Mouse (Mus musculus) forebrain, postnatal 0 days (tissue): ENCODE results near the gene Aamp. TPM values are rescaled to one million over a fixed set of nuclear protein-coding genes. Genes with fewer than 3 reads are reported as not detected.
"Not testable (repeated sequence)": the region's sequence is repeated elsewhere in the genome, so short reads cannot be mapped to it uniquely, and the experiment has no call there.

Source experiments
- ATAC-seq: fragments of 200-750 bp; cut with Nextera tagmentation; 2 replicates; pipeline ENCODE4 v1.8.0; 2017; ENCODE audit warnings: mild to moderate bottlenecking, moderate library complexity
- DNase-seq: peaks from one replicate; pipeline ENCODE4 v3.0.0-alpha.2; 2015
- H3K27ac ChIP-seq: fragments of 300-500 bp; sonication (generic); 2 replicates; pipeline ENCODE4 v1.5.1; 2014; ENCODE audit warnings: low read depth, mild to moderate bottlenecking, antibody characterized with exemption, low read length, moderate library complexity, mixed read lengths
- H3K27me3 ChIP-seq: fragments of 300-500 bp; sonication (generic); 2 replicates; pipeline ENCODE4 v1.6.1; 2014; ENCODE audit warnings: mild to moderate bottlenecking, low read length, mixed read lengths; ENCODE audit not compliant: insufficient read depth
- H3K36me3 ChIP-seq: fragments of 300-500 bp; sonication (generic); 2 replicates; pipeline ENCODE4 v1.6.1; 2014; ENCODE audit warnings: mild to moderate bottlenecking, moderate library complexity; ENCODE audit not compliant: insufficient read depth
- H3K4me1 ChIP-seq: fragments of 300-500 bp; sonication (generic); 2 replicates; pipeline ENCODE4 v1.6.1; 2014; ENCODE audit warnings: antibody characterized with exemption; ENCODE audit not compliant: insufficient read depth
- H3K4me2 ChIP-seq: fragments of 300-500 bp; sonication (generic); 2 replicates; pipeline ENCODE4 v1.6.1; 2014; ENCODE audit warnings: low read depth, mild to moderate bottlenecking, moderate library complexity
- H3K4me3 ChIP-seq: fragments of 300-500 bp; sonication (generic); 2 replicates; pipeline ENCODE4 v1.5.1; 2014; ENCODE audit warnings: low read depth, low read length, mixed read lengths
- H3K9ac ChIP-seq: fragments of 300-500 bp; sonication (generic); 2 replicates; pipeline ENCODE4 v1.6.1; 2014; ENCODE audit warnings: mild to moderate bottlenecking
- H3K9me3 ChIP-seq: fragments of 300-500 bp; sonication (generic); 2 replicates; pipeline ENCODE4 v1.6.1; 2016; ENCODE audit warnings: low read length
- CTCF ChIP-seq: sonication (generic); IDR thresholded peaks from 2 replicates; pipeline ENCODE4 v1.5.1; 2016; ENCODE audit warnings: antibody characterized with exemption, control low read depth, low read depth
- WGBS: fragments of 180-500 bp; shearing (Covaris S2); extraction: QIAGEN DNeasy Blood & Tissue Kit; methylation state at CpG from one replicate; pipeline ENCODE4 v1.1.7; 2014; 5-methylcytosine and 5-hydroxymethylcytosine counted together
- polyA plus RNA-seq: library from polyadenylated mRNA; unstranded; fragments of >200 nt; fragmentation: Nextera tagmentation; extraction: Ambion mirVana; gene quantifications from 2 replicates; pipeline ENCODE4 v1.2.1, GENCODE M21; 2015
- total RNA-seq: library from RNA; depleted of rRNA; stranded (reverse); fragments of >200 nt; gene quantifications from 2 replicates; pipeline ENCODE4 v1.2.3, GENCODE M21; 2014; rRNA removed

The Aamp gene
- 160 and 179 TPM in 2 replicates for total RNA-seq
- 211 and 215 TPM in 2 replicates for polyA plus RNA-seq

DNA sequence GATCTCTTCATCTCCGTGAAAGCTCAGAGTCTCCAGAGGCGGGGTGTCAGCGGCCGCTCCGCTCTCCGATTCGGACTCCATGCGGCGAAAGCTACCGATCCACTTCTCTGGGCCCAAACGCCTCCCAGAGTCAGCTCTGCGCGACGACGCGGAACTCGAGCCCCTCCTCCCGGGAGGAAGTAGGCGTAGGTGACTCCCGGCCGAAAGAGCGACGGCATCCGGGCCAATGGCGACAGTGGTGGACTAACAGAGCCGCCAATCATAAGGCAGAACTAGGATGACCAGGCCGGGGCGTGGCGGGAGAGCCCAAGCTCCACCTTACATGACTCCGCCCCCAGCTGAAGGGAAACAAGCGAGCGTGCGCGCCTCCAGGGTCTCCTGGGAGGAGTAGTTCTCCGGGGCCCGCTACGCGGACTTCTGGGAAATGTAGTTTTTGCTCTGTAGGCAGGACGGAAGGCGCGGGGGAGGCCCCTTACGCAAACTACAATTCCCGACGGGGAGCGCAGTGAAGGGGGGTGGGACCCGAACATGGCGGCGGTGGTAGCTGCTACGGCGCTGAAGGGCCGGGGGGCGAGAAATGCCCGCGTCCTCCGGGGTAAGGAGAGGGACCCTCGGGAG is at the start of gene Aamp, which contains the start of gene Pnkd:
Gene Aamp (minus strand): TSS at position 196 of the 618 bp plus-strand sequence.
Gene Pnkd (plus strand): TSS at position 388 of the 618 bp plus-strand sequence.
- H3K4me2 ChIP-seq, result peak within 1 kb of the TSS; percentile 83
- peak within 1 kb of the TSS; percentile 75 for H3K4me3 ChIP-seq
- no peak; the same call in 1 of the 2 replicates for TF ChIP-seq CTCF
- WGBS, result 1% methylated on average over 56 of the region's 56 CpGs
- no peaks in the 10 kb centered on the region for H3K9me3 ChIP-seq
- no peaks in the 10 kb centered on the region for H3K27me3 ChIP-seq
- ATAC-seq, result peak; percentile 96
- peak within 1 kb of the TSS; percentile 81 for H3K9ac ChIP-seq
- 0 out of 2 replicates have a peak, but pooled peaks cover 4% of the 10 kb centered on the region for H3K4me1 ChIP-seq
- peak; percentile 100 for DNase-seq
- H3K36me3 ChIP-seq, result peaks cover 43% of the 10 kb centered on the region
- peak within 1 kb of the TSS; percentile 68 for H3K27ac ChIP-seq

DNA sequence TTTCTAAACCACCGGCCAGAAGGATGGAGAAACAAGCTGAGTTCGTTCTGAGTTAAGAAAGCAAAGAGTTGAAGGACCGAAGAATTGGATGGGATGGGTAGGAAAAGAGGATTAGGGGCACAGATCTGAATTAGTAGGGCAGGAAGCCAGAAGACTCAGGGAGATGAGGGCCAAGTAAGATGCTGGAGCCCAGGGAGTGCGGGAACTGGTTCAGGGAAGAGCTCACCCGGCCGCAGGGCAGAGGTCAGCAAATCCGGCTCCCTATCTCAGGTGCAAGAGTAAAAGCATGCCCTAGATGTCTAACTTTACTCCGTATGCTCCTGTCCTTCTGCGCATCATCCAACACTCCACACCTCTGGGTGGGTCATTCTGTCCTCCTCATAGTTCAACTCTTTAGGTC is 48.4 kb upstream of the Aamp start:
- H3K4me3 ChIP-seq, result peak overlapping the region; percentile 49

DNA sequence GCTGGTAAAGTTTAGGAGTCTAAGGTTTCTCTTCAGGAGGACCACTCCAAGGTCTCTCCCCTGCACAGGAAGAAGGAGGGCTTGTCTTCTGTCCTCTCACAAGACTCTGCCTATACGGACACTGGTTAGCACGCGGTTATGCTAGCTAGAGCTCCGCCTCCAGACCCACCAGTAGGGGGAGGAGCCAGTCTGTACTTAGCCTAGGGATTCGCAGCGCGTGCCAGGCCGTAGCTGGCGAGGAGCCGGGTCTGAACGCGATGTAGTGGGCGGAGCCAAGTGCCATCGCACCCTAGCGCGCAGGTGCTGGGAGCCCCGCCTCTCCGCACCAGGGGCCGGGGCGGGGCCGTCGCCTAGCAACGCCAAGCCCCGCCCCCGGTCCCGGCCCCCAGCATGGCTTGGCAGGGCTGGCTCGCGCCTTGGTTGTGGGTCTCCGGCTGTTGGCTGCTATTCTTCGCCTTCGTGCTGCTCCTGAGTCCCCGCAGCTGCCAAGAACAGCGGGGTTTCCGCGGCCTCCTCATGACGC is 47.8 kb upstream of the Aamp start:
- Histone ChIP-seq H3K9me3 (no peaks in the 10 kb centered on the region), H3K4me3 (peak overlapping the region; percentile 49), H3K36me3 (no peaks in the 10 kb centered on the region), H3K27me3 (no peaks in the 10 kb centered on the region), H3K27ac (peak overlapping the region; percentile 79), H3K9ac (peak overlapping the region; percentile 62), H3K4me2 (peak overlapping the region; percentile 85), H3K4me1 (peaks cover 14% of the 10 kb centered on the region; the same call in 1 of the 2 replicates)
- DNase-seq (peak; percentile 99), ATAC-seq (peak; percentile 93)
- TF ChIP-seq CTCF, result peak; percentile 69
- WGBS, result 2% methylated on average over 33 of the region's 36 CpGs

More for the DNA sequence above, 48.4 kb upstream of the Aamp start:
- no peaks in the 10 kb centered on the region for H3K9me3 ChIP-seq
- TF ChIP-seq CTCF, result no peak
- H3K27ac ChIP-seq, result peak overlapping the region; percentile 79
- H3K27me3 ChIP-seq, result no peaks in the 10 kb centered on the region
- peak overlapping the region; percentile 62 for H3K9ac ChIP-seq
- no peaks in the 10 kb centered on the region for H3K36me3 ChIP-seq
- ATAC-seq, result no peak
- H3K4me2 ChIP-seq, result peak overlapping the region; percentile 85
- H3K4me1 ChIP-seq, result peaks cover 14% of the 10 kb centered on the region; the same call in 1 of the 2 replicates
- DNase-seq, result no peak
- 5% methylated on average over 9 of the region's 9 CpGs for WGBS

DNA sequence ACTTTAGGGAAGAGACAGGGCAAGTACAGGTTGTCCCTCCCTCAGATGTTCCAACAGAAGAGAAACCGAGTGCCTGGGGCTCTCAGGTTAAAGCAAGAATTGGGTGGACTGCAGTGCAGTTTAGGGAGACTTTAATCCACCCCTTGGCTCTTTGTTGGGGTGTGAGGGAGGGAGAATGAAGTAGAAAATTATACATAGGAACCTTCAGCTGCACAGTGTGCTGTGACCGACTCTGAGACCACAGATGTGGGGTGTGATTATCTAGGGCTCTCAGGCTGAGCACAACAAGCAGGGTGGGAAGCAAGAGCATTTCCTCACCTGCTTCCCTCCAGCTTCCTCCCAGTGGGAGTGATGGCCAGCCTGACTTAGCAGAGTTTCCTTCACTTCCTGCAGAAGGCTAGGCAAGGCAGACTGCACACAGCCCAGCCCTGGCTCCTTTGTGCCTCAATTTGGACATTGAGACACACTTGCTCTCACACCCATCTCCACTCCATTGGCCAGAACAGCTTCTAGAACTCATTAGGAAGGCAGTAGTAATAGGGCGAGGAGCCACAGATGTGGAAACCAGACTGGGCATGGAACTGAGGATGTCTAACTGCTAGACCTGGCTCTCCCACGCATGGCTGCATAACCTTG is 46.6 kb upstream of the Aamp start:
- Histone ChIP-seq H3K9me3 (no peaks in the 10 kb centered on the region), H3K4me3 (no peak overlapping the region), H3K4me2 (no peak overlapping the region), H3K4me1 (peaks cover 14% of the 10 kb centered on the region; the same call in 1 of the 2 replicates), H3K27ac (peak overlapping the region; percentile 79; the same call in 1 of the 2 replicates), H3K9ac (no peak overlapping the region), H3K36me3 (no peaks in the 10 kb centered on the region), H3K27me3 (no peaks in the 10 kb centered on the region)
- TF ChIP-seq CTCF, result no peak
- DNase-seq (no peak), ATAC-seq (no peak)
- WGBS, result 80% methylated on average over 4 of the region's 4 CpGs

DNA sequence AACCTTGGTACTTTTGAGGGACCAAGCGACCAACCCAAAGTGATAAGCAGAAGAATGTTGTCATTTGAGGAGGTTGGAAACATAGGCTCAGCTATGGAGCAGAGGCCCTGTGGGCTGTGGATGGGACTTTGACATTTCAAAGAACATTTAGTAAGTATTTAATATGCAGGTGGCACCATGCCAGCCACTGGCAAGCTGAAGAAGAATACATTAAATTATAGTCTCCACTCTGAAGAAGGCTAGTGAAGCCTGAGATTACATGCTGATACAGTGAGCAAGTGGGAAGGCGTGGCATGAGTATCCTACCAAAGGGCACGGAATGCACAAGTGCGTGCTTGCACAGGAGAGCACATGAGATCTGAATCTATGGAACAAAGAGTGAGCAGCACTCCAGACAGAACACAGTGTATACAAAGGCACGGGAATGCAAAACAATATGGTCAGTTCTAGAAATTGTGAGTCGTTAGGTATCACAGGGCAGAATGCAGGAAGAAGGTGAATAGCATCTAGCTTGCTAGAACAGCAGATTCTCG is 45.4 kb upstream of the Aamp start:
- no peaks in the 10 kb centered on the region for H3K9me3 ChIP-seq
- no peak overlapping the region for H3K9ac ChIP-seq
- H3K4me1 ChIP-seq, result peaks cover 14% of the 10 kb centered on the region; the same call in 1 of the 2 replicates
- no peaks in the 10 kb centered on the region for H3K36me3 ChIP-seq
- H3K27me3 ChIP-seq, result no peaks in the 10 kb centered on the region
- WGBS, result 63% methylated on average over 7 of the region's 7 CpGs
- no peak overlapping the region for H3K4me2 ChIP-seq
- DNase-seq, result peak; percentile 34
- H3K4me3 ChIP-seq, result no peak overlapping the region
- no peak for ATAC-seq
- H3K27ac ChIP-seq, result 0 out of 2 replicates have a peak overlapping the region, but pooled peaks have one; percentile 36
- TF ChIP-seq CTCF, result no peak

DNA sequence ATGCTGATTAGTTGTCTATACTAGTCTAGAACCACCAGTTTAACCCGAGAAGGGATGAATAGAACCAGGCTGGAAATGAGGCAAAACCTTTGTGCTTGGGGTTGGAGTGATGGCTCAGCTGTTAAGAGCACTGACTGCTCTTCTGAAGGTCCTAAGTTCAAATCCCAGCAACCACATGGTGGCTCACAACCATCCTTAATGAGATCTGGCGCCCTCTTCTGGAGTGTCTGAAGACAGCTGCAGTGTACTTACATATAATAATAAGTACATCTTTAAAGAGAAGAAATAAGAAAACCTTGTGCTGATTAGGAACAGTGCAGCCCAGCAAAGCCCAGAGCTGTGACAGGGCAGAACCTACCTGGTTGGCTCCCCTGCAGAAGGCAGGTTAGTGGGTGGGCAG is 42.4 kb upstream of the Aamp start:
- not testable (repeated sequence) for H3K4me3 ChIP-seq, H3K9me3 ChIP-seq, DNase-seq, H3K4me1 ChIP-seq, H3K36me3 ChIP-seq, H3K4me2 ChIP-seq, ATAC-seq, H3K27ac ChIP-seq, H3K27me3 ChIP-seq, H3K9ac ChIP-seq
- 0 out of 2 replicates have a peak, but pooled peaks have one; percentile 13 for TF ChIP-seq CTCF
- 73% methylated on average over 2 of the region's 2 CpGs for WGBS
